Mouse (Mus musculus) myocyte (in vitro differentiated cells): ENCODE measurements at regions not wholly inside any gene's neighbourhood (a gene's known extent, or its start where the extent isn't known, plus 50 kb on each side); places are given as distances from the start of the nearest gene placed in this dataset.

ENCODE experiments used
- H3K27me3 ChIP-seq: one replicate; pipeline ENCODE4 v1.6.1; 2011; ENCODE audit not compliant: control insufficient read depth, insufficient read depth, insufficient read length
- H3K36me3 ChIP-seq: one replicate; pipeline ENCODE4 v1.6.1; 2011; ENCODE audit not compliant: control insufficient read depth, insufficient read depth
- H3K4me2 ChIP-seq: one replicate; pipeline ENCODE4 v1.6.1; 2011; ENCODE audit warnings: low read depth, control low read depth
- H3K4me3 ChIP-seq: one replicate; pipeline ENCODE4 v1.5.1; 2011; ENCODE audit warnings: mild to moderate bottlenecking, control low read depth, moderate library complexity
- H3K79me2 ChIP-seq: one replicate; pipeline ENCODE4 v1.6.1; 2011; ENCODE audit not compliant: control insufficient read depth, insufficient read depth
- H3ac ChIP-seq: one replicate; pipeline ENCODE4 v1.6.1; 2011; ENCODE audit not compliant: control insufficient read depth, insufficient read length
- CEBPB ChIP-seq: IDR thresholded peaks from 2 replicates; pipeline ENCODE4 v1.6.1; 2011; ENCODE audit warnings: mild to moderate bottlenecking, moderate library complexity; ENCODE audit not compliant: poor library complexity, insufficient read depth, severe bottlenecking
- E2F4 ChIP-seq: IDR thresholded peaks from one replicate; pipeline ENCODE4 v1.6.1; 2011; ENCODE audit warnings: mild to moderate bottlenecking, control low read depth, moderate library complexity; ENCODE audit not compliant: insufficient read depth
- MAX ChIP-seq: IDR thresholded peaks from one replicate; pipeline ENCODE4 v1.6.1; 2011; ENCODE audit warnings: low read depth, mild to moderate bottlenecking, control low read depth
- MYOD1 ChIP-seq, 3 experiments: IDR thresholded peaks; one replicate each; pipeline ENCODE4 v1.6.1; 2011; ENCODE audit warnings: control low read depth in 2 of 3, low read depth in 2 of 3, mild to moderate bottlenecking in 2 of 3, moderate library complexity in 1 of 3; ENCODE audit not compliant: insufficient read length in 2 of 3, control insufficient read depth in 1 of 3
- MYOG ChIP-seq, 3 experiments: IDR thresholded peaks; one replicate each; pipeline ENCODE4 v1.6.1; 2011; ENCODE audit warnings: control low read depth in 2 of 3, low read depth in 2 of 3, mild to moderate bottlenecking in 2 of 3; ENCODE audit not compliant: insufficient read length in 2 of 3, control insufficient read depth in 1 of 3, insufficient read depth in 1 of 3
- POLR2A ChIP-seq: IDR thresholded peaks from one replicate; pipeline ENCODE4 v1.6.1; 2011; ENCODE audit warnings: low read depth, mild to moderate bottlenecking, control low read depth, moderate library complexity; ENCODE audit not compliant: insufficient read length
- POLR2AphosphoS2 ChIP-seq: IDR thresholded peaks from one replicate; pipeline ENCODE4 v1.6.1; 2011; ENCODE audit warnings: low read depth, control low read depth; ENCODE audit not compliant: insufficient read length
- REST ChIP-seq: IDR thresholded peaks from one replicate; pipeline ENCODE4 v1.6.1; 2011; ENCODE audit warnings: mild to moderate bottlenecking, control low read depth, moderate library complexity; ENCODE audit not compliant: insufficient read depth, insufficient read length
- SRF ChIP-seq: IDR thresholded peaks from one replicate; pipeline ENCODE4 v1.6.1; 2011; ENCODE audit warnings: low read depth; ENCODE audit not compliant: control insufficient read depth, insufficient read length
- TCF12 ChIP-seq: IDR thresholded peaks from one replicate; pipeline ENCODE4 v1.6.1; 2011; ENCODE audit warnings: mild to moderate bottlenecking, control low read depth; ENCODE audit not compliant: poor library complexity, insufficient read depth, severe bottlenecking
- TCF3 ChIP-seq: IDR thresholded peaks from one replicate; pipeline ENCODE4 v1.6.1; 2011; ENCODE audit warnings: low read depth, control low read depth; ENCODE audit not compliant: insufficient read length
- USF1 ChIP-seq: IDR thresholded peaks from one replicate; pipeline ENCODE4 v1.6.1; 2011; ENCODE audit warnings: low read depth, mild to moderate bottlenecking, control low read depth, moderate library complexity

- no peaks in the 10 kb centered on the region for H3K36me3 ChIP-seq
- H3ac ChIP-seq, result no peak overlapping the region
- TF ChIP-seq MAX (no peak), USF1 (no peak), E2F4 (no peak), CEBPB (no peak), POLR2A (no peak), REST (no peak), SRF (no peak), TCF3 (no peak), MYOD1 (IDR thresholded peaks at IDR 0.05; ENCODE audit: control insufficient read depth in 1 of 3, insufficient read length in 2 of 3, low read depth in 2 of 3) (no peak), POLR2AphosphoS2 (no peak), TCF12 (no peak), MYOG (IDR thresholded peaks at IDR 0.05; ENCODE audit: control insufficient read depth in 1 of 3, insufficient read depth in 1 of 3, insufficient read length in 2 of 3, low read depth in 2 of 3) (no peak)
- no peak overlapping the region for H3K4me2 ChIP-seq
- no peaks in the 10 kb centered on the region for H3K79me2 ChIP-seq
- no peak overlapping the region for H3K4me3 ChIP-seq
- H3K27me3 ChIP-seq, result no peaks in the 10 kb centered on the region
Measured at GRCm38 (mm10) chr17:49245013-49245412, 183.1 kb upstream of the Mocs1 start.

DNA sequence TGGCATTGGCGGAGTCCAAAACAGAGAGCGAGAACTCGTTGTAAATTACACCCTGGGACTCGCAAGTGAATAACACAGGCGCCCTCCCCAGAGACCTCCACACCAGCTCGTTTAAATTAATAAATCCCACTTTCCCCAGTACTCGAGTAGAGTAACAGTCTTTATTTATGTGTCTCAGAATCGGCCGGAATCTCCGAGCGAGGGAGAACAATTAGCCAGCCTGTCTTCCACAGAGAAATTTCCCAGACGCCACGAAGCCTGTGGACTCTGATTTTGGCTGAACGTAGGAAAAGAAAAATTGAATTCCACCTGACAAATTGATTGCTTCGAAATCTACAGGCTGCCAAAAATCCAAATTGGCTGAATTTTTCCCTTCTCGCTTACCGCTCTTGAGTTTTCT is 180.9 kb upstream of the Mocs1 start:
- TF ChIP-seq MYOG (IDR thresholded peaks at IDR 0.05; ENCODE audit: control insufficient read depth in 1 of 3, insufficient read depth in 1 of 3, insufficient read length in 2 of 3, low read depth in 2 of 3) (no peak), SRF (no peak), MAX (no peak), TCF12 (no peak), POLR2A (no peak), REST (no peak), USF1 (no peak), TCF3 (no peak), CEBPB (no peak), MYOD1 (IDR thresholded peaks at IDR 0.05; ENCODE audit: control insufficient read depth in 1 of 3, insufficient read length in 2 of 3, low read depth in 2 of 3) (no peak), E2F4 (no peak), POLR2AphosphoS2 (no peak)
- Histone ChIP-seq H3K4me2 (no peak overlapping the region), H3K79me2 (no peaks in the 10 kb centered on the region), H3K27me3 (no peaks in the 10 kb centered on the region), H3K36me3 (no peaks in the 10 kb centered on the region), H3ac (no peak overlapping the region), H3K4me3 (no peak overlapping the region)

DNA sequence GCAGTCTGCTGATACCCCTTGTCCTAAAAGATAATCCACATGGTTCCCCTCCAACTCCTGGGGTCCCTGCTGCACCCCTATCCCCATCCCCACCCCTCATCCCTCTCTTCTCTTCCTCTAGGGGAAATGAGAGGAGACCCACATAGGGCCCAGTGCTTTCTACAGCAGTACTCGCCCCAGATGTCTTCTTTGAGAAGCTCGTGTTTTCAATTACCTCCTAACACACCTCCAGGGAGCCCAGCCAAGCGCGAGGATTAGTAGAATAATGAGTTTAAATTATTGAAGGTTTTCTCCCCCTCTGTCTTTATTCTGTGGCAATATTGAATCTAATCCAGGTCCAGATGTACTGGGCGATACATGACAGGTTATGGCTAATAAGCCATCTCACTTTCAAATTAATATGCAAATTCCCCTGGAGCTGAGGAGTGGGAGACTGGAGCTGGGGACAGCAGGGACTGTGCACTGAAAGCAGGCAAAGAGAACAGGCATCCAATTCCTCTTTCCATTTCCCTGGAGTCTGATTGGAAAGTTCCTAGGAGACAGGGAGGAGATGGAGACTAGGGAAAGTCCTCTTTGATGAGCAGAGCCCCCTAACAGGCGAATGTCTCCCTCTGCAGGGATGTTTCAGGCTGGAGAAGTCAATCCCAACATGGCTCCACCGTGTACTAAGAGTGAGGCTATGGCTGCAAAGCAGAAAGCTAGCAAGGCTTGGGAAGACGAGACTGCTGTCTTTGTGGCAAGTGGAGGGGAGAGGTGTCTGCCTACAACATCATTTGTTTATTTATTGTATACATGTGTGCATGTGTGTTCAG is 177.2 kb upstream of the Mocs1 start:
- Histone ChIP-seq H3K4me3 (no peak overlapping the region), H3K79me2 (no peaks in the 10 kb centered on the region), H3ac (no peak overlapping the region), H3K27me3 (no peaks in the 10 kb centered on the region), H3K36me3 (no peaks in the 10 kb centered on the region), H3K4me2 (no peak overlapping the region)
- no peak for TF ChIP-seq MAX
- no peak for TF ChIP-seq SRF
- TF ChIP-seq CEBPB, result no peak
- no peak for TF ChIP-seq TCF3
- no peak for TF ChIP-seq USF1

DNA sequence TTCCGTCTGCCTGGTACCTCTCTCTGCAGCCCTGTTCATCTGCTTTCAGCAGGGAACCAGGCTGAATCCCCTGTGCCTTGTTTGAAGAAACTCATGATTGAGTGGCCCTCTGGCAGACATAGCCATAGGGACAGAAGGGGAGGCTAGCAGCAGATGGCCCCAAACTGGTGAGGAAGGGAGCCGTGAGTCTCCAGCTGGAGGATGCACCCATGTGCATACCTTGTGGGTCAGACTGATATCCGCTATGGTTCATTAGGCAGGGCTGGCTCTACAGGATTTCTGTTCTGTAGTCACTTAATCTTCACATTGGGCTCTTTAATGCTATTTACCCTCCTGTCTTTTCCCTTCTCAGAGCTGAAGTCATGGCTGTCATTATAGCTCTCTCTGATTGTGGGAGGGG is 175.9 kb upstream of the Mocs1 start:
- Histone ChIP-seq H3K36me3 (no peaks in the 10 kb centered on the region), H3K79me2 (no peaks in the 10 kb centered on the region), H3K4me3 (no peak overlapping the region), H3K4me2 (no peak overlapping the region), H3ac (no peak overlapping the region), H3K27me3 (no peaks in the 10 kb centered on the region)
- TF ChIP-seq E2F4 (no peak), MYOG (IDR thresholded peaks at IDR 0.05; ENCODE audit: control insufficient read depth in 1 of 3, insufficient read depth in 1 of 3, insufficient read length in 2 of 3, low read depth in 2 of 3) (no peak), POLR2AphosphoS2 (no peak), REST (no peak), CEBPB (no peak), MAX (no peak), MYOD1 (IDR thresholded peaks at IDR 0.05; ENCODE audit: control insufficient read depth in 1 of 3, insufficient read length in 2 of 3, low read depth in 2 of 3) (no peak), TCF3 (no peak), SRF (no peak)

- H3ac ChIP-seq, result no peak overlapping the region
- no peaks in the 10 kb centered on the region for H3K79me2 ChIP-seq
- H3K4me3 ChIP-seq, result no peak overlapping the region
- no peak overlapping the region for H3K4me2 ChIP-seq
- no peak for TF ChIP-seq TCF12
- no peak for TF ChIP-seq MAX
- TF ChIP-seq USF1, result no peak
- no peak for TF ChIP-seq MYOG (IDR thresholded peaks at IDR 0.05; ENCODE audit: control insufficient read depth in 1 of 3, insufficient read depth in 1 of 3, insufficient read length in 2 of 3, low read depth in 2 of 3)
- TF ChIP-seq MYOD1 (IDR thresholded peaks at IDR 0.05; ENCODE audit: control insufficient read depth in 1 of 3, insufficient read length in 2 of 3, low read depth in 2 of 3), result no peak
- TF ChIP-seq E2F4, result no peak
- TF ChIP-seq REST, result no peak
- TF ChIP-seq POLR2AphosphoS2, result no peak
- TF ChIP-seq SRF, result no peak
- no peak for TF ChIP-seq POLR2A
- no peak for TF ChIP-seq TCF3
- no peak for TF ChIP-seq CEBPB
- no peaks in the 10 kb centered on the region for H3K27me3 ChIP-seq
- H3K36me3 ChIP-seq, result no peaks in the 10 kb centered on the region
Measured at GRCm38 (mm10) chr17:49258496-49258895, 169.7 kb upstream of the Mocs1 start.
